Mouse (Mus musculus) C2C12 (cell line): ENCODE measurements around the gene Sh2d3c. TPM values are rescaled to one million over a fixed set of nuclear protein-coding genes. Genes with fewer than 3 reads are reported as not detected.
A peak's percentile ranks its signal among the peaks of the same experiment; 100 is the strongest.

ENCODE experiments used
- H3K27me3 ChIP-seq: one replicate; pipeline ENCODE4 v1.6.1; 2011; ENCODE audit not compliant: control insufficient read depth, insufficient read depth, insufficient read length
- H3K36me3 ChIP-seq: one replicate; pipeline ENCODE4 v1.6.1; 2011; ENCODE audit not compliant: control insufficient read depth, insufficient read depth
- H3K4me3 ChIP-seq: one replicate; pipeline ENCODE4 v1.5.1; 2011; ENCODE audit warnings: mild to moderate bottlenecking, control low read depth; ENCODE audit not compliant: poor library complexity, insufficient read depth, severe bottlenecking
- H3K79me2 ChIP-seq: one replicate; pipeline ENCODE4 v1.6.1; 2011; ENCODE audit not compliant: control insufficient read depth, insufficient read depth
- H3K79me3 ChIP-seq: one replicate; pipeline ENCODE4 v1.6.1; 2011; ENCODE audit warnings: low read depth, control low read depth
- H3ac ChIP-seq: one replicate; pipeline ENCODE3; 2011; ENCODE audit warnings: low read depth; ENCODE audit not compliant: control insufficient read depth, insufficient read length
- CEBPB ChIP-seq: IDR thresholded peaks from one replicate; pipeline ENCODE4 v1.6.1; 2011; ENCODE audit warnings: low read depth, mild to moderate bottlenecking, control low read depth, moderate library complexity
- CTCF ChIP-seq: IDR thresholded peaks from one replicate; pipeline ENCODE4 v1.5.1; 2011; ENCODE audit not compliant: control insufficient read depth, insufficient read depth, insufficient read length
- FOSL1 ChIP-seq: IDR thresholded peaks from one replicate; pipeline ENCODE4 v1.8.0; 2011; ENCODE audit warnings: mild to moderate bottlenecking, low read length; ENCODE audit not compliant: poor library complexity, insufficient read depth, severe bottlenecking
- MAX ChIP-seq: IDR thresholded peaks from one replicate; pipeline ENCODE4 v1.6.1; 2011; ENCODE audit warnings: mild to moderate bottlenecking, control low read depth
- MYOD1 ChIP-seq: IDR thresholded peaks from one replicate; pipeline ENCODE4 v1.6.1; 2011; ENCODE audit warnings: low read depth; ENCODE audit not compliant: control insufficient read depth, insufficient read length
- MYOG ChIP-seq: IDR thresholded peaks from one replicate; pipeline ENCODE4 v1.6.1; 2011; ENCODE audit not compliant: control insufficient read depth, insufficient read length; ENCODE audit errors: extremely low read depth
- USF1 ChIP-seq: IDR thresholded peaks from one replicate; pipeline ENCODE4 v1.6.1; 2011; ENCODE audit warnings: low read depth, mild to moderate bottlenecking, control low read depth, moderate library complexity
- long read RNA-seq, 2 experiments: library from polyadenylated mRNA; unstranded; transcript quantifications; one replicate each; pipeline ENCODE4 v2.0.0; 2019 to 2020
- polyA plus RNA-seq: library from polyadenylated mRNA; unstranded; fragments of >200 nt; fragmentation: generic; extraction: Trizol; gene quantifications from one replicate; pipeline ENCODE4 v1.2.1, GENCODE M21; 2012; ENCODE audit warnings: missing spikeins

The Sh2d3c gene
- polyA plus RNA-seq = 0.50 TPM
- long read RNA-seq, experiment 1, partial matches to known transcripts = 1 of 1 reads
- long read RNA-seq, experiment 1, other reads (novel, unspliced or antisense) = 0 of 1 reads
- long read RNA-seq, experiment 2, partial matches to known transcripts = 0 of 1 reads
- long read RNA-seq, experiment 2, other reads (novel, unspliced or antisense) = 0 of 1 reads

DNA sequence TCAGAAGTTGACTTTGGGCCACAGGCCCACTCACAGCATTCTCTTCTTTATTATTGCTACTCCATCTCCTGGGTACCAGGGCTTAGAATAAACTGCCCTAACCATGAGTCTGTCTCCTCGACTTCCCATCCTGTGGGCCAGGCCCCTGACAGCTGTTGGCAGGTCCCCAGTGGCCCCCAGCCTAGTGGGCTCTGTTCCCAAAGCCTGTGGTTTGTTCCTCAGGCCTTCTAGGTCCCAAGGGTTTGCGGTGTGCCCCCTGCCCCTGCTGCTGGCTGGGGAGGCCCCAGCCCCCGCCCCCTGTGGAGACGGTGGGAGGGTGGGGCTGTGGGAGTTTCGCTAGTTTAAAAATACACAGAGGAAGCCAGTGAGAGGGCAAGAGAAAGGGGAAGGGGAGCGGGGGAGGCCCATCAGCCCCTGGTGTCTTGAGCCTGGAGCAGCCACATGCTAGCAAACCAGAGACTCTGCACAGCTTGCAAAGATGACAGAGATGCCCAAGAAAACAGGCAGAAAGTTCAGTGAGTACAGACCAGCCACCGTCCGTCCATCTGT lies at the start of gene Sh2d3c:
Gene Sh2d3c, plus strand, starts transcription at position 375 of the 549 bp plus-strand sequence.
- Histone ChIP-seq H3ac (peak within 1 kb of the TSS; percentile 45), H3K36me3 (no peaks in the 10 kb centered on the region), H3K27me3 (no peaks in the 10 kb centered on the region), H3K79me2 (no peaks in the 10 kb centered on the region), H3K79me3 (no peaks in the 10 kb centered on the region), H3K4me3 (no peak within 1 kb of the TSS)
- TF ChIP-seq CEBPB (no peak), MYOD1 (peak; percentile 78)

DNA sequence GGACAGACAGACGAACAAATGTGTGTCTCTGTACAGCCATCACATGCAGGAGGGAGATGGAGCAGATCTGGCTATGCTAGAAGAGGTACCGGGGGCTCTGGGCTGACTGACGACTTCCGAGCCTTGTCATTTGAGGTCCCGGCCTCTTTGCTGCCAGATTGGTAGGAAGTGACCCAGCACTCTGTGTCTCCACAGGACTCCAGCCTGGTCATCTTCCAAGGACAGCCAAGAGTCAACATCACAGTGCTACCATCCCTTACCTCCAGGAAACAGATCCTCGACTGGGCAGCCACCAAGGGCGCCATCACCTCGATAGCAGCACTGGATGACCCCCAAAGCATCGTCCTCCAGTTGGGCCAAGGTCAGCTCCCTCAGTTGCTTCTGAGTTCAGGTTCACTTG lies 49.7 kb upstream of the Sh2d3c start:
- Histone ChIP-seq H3K79me2 (no peaks in the 10 kb centered on the region), H3K36me3 (no peaks in the 10 kb centered on the region), H3K27me3 (no peaks in the 10 kb centered on the region), H3K4me3 (no peak overlapping the region), H3K79me3 (no peaks in the 10 kb centered on the region), H3ac (no peak overlapping the region)
- no peak for TF ChIP-seq CEBPB
- TF ChIP-seq FOSL1 = no peak
- TF ChIP-seq CTCF = no peak
- TF ChIP-seq MYOD1 = no peak
- TF ChIP-seq MAX = no peak
- no peak for TF ChIP-seq USF1
- TF ChIP-seq MYOG = no peak

DNA sequence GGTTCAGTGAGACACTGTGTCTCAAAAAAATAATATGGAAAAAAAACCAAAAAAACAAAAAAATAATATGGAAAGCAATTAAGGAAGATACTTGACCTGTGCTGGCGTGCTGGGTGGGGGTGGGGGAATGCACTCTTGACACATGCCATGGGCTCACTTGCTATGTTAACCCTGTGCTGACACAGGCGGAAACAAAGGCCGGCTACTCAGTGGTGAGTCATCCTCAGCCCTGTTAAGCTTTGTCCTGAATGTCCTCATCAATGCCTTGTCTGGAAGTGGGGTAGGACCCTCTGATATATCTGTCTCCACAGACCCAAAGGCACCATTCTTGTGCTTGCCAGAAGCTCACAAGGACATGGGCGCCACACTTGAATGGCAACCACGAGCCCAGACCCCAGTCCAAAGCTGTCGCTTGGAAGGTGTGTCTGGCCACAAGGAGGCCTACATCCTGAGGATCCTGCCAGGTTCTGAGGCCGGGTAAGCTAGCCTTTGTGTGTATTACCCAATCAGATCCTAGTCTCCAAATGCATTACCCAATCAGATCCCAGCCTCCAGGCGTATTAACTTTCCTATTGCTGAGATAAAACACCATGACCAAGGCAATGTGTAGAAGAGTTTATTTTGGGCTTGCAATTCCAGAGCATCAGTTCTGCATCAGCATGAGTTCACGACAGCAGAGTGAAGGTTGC lies 48.8 kb upstream of the Sh2d3c start:
- no peaks in the 10 kb centered on the region for H3K27me3 ChIP-seq
- H3K36me3 ChIP-seq = no peaks in the 10 kb centered on the region
- no peak overlapping the region for H3K4me3 ChIP-seq
- H3K79me3 ChIP-seq = no peaks in the 10 kb centered on the region
- no peak for TF ChIP-seq USF1
- no peak for TF ChIP-seq CEBPB
- TF ChIP-seq MAX = peak; percentile 40
- TF ChIP-seq FOSL1 = peak; percentile 50
- H3ac ChIP-seq = no peak overlapping the region
- H3K79me2 ChIP-seq = no peaks in the 10 kb centered on the region

DNA sequence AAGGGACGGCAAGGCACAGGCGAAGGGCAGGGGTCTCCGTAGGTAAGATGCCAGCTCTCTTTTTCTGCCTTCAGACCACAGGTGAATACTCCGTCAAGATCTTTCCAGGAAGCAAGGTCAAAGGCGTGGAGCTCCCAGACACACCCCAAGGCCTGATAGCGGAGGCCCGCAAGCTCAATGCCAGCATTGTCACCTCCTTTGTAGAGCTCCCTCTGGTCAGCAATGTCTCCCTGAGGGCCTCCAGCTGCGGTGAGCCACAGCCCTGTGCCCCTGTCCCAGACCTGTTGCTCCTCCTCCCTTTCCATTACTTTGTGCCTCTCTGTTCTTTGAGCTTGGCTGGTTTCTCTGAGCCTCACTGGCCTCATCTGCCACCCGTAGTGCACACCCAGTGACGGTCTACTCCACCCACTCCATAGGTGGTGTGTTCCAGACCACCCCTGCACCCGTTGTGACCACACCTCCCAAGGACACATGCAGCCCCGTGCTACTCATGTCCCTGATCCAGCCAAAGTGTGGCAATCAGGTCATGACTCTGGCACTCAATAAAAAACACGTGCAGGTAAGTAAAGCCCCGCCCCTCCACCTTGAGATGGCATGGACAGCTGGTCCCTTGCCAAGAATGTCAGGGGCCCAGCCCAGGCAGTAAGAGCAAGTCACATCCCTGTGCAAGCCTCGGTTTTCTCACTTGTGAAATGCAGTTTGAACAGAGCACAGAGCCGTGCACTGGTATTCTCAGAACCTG lies 47.5 kb upstream of the Sh2d3c start:
- Histone ChIP-seq H3K27me3 (no peaks in the 10 kb centered on the region), H3K79me2 (no peaks in the 10 kb centered on the region), H3K36me3 (no peaks in the 10 kb centered on the region), H3ac (no peak overlapping the region), H3K79me3 (no peaks in the 10 kb centered on the region), H3K4me3 (no peak overlapping the region)
- TF ChIP-seq MYOD1 (no peak), CEBPB (no peak), CTCF (no peak), MAX (no peak), MYOG (no peak), USF1 (no peak), FOSL1 (no peak)

DNA sequence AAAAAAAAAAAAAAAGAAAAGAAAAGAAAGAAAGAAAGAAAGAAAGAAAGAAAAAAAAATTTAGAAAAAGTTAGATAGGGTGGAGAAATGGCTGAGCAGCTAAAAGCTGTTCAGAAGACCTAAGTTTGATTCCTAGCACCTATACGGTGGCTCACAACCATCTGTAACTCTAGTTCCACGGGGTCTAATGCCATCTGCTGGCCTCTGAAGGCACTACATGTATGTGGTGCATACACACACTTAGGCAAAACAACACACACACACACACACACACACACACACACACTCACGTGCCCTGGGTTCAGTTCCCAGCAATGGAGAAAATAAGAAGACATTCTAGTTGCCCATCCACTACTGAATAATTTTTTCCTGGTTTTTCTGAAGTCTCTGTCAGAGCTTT lies 44.0 kb upstream of the Sh2d3c start:
- Histone ChIP-seq H3K79me3 (no peaks in the 10 kb centered on the region), H3ac (no peak overlapping the region), H3K79me2 (no peaks in the 10 kb centered on the region), H3K4me3 (no peak overlapping the region), H3K27me3 (no peaks in the 10 kb centered on the region), H3K36me3 (peaks cover 5% of the 10 kb centered on the region)
- TF ChIP-seq FOSL1 = no peak
- TF ChIP-seq CEBPB = no peak
- TF ChIP-seq MYOG = no peak

DNA sequence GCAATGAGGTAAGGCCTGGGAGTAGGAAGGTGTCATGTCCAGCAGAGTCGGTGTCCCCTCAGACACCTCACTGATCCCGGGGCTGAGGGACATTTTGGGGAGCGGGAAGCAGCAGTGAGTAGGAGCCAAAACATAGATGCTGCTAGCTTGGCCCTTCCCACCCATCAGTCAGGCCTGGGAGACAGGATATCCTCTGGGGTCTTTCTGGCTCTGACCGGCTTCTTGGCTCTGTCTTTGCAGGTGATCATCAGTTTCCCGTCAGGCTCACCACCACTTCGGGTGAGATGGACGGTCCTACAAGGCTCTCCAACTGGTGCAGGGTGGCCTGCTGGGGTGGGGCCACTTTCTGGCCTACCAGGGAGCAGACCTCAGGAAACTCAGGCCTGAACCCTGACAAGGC lies 43.2 kb upstream of the Sh2d3c start:
- Histone ChIP-seq H3K36me3 (peaks cover 11% of the 10 kb centered on the region), H3K27me3 (no peaks in the 10 kb centered on the region), H3K79me3 (no peaks in the 10 kb centered on the region), H3K4me3 (no peak overlapping the region), H3K79me2 (no peaks in the 10 kb centered on the region), H3ac (no peak overlapping the region)
- TF ChIP-seq MYOG = no peak
- TF ChIP-seq FOSL1 = no peak
- no peak for TF ChIP-seq CTCF
- no peak for TF ChIP-seq MAX
- TF ChIP-seq CEBPB = no peak
- TF ChIP-seq USF1 = no peak
- no peak for TF ChIP-seq MYOD1
